Mouse (Mus musculus) central nervous system, embryonic 18 days (tissue): ENCODE data around the gene Acvr1. TPM values are rescaled to one million over a fixed set of nuclear protein-coding genes. Genes with fewer than 3 reads are reported as not detected.

Source experiments
- polyA plus RNA-seq: library from polyadenylated mRNA; depleted of rRNA; stranded (reverse); fragments of >200 nt; gene quantifications from 2 replicates; pipeline ENCODE4 v1.2.3, GENCODE M21; 2012; rRNA removed

Acvr1 gene
- 21.2 and 25.1 TPM in 2 replicates for polyA plus RNA-seq

DNA sequence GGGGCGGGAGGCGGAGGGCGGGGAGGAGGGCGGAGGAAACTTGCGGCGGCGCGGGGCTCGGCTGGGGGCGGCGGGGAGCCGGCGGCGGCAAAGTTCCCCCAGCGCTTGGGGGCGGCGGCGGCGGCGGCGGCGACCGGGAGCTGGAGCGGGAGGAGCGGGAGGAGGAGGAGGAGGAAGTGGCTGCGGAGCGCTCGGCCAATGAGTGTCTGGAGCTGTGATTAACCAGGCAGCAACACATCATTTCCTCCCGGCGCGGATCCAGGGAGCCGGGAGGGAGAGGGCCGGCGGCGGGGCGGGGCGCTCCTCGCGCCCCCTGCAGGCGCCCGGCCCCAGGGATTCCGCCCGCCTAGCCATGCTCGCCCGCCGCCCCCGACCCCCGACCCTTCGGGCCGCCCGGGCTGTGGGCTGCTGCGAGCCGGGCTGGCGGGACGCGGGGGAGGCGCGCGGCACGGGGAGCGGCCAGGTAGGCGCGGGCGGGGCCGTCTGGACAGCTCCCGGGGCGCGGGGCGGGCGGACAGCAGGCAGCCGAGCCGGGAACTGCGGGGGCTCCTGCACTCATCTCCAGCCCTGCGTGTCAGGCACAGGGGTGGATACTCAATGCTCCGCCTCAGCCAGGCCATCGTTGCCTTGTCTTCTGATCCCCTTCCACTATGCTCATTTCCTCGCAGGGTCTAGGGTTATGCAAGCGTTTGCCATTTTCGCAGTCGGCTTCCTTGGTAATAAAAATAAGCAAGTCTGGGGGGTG, at the start of gene Acvr1, which contains the start of gene Upp2:
Gene Acvr1 (minus strand): TSS at position 92 of the 745 bp plus-strand sequence.
Gene Upp2 (plus strand): TSS at position 233 of the 745 bp plus-strand sequence.

DNA sequence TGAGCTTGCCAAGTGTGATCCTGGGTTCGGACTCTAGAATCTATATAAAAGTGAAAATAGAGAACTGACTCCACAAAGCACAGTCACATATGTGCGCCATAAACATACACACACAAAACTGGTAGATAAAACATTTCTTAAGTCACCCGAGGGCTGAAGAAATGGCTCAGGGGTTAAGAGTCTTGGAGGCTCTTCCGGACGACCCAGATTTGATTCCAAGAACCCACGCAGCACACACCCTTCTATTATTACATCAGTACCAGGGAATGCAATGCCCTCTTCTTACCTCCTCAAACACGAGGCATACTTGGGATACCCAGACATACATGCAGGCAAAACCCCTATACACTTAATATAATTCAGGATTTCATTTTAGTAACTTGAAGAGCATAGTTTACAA, 97.1 kb downstream of the Acvr1 start, which contains the start of gene Gm17409:
Gene Gm17409 (plus strand): TSS at position 301 of the 400 bp plus-strand sequence.

DNA sequence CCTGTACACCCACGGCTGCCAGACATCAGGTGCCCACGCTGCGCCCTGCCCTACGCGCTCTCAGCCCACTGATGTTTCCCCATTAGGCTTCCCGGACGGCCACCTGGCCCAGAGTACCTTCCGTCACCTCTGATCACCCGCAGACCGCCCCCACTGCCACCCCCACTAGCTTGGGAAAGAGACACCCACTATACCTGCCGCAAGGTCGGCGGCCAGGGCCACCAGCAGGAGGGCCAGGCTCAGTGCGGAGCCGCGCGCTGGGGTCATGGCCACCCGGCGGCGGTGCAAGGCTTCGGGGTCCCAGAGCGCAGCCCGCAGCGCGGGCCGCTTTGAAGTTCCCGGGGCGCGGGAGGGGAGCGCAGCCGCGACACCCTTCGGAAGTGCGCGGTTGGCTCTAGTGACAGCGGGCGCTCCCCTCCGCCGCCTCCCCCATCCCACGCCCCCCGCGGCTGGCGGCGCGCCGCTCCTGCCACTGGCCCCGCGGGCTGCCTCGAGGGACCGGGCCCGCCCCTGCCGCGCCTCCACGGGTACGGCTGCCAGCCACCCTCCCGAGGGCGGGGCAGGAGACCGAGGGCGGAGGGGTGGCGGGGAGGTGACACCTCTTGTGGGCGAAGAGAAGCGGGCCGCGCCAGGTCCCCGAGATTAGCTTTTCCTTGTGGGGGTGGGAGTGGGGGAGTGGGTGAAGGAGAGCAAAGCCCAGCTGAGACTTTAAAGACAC, 209.4 kb downstream of the Acvr1 start, which contains the start of gene Acvr1c:
Gene Acvr1c (minus strand): TSS at position 482 of the 718 bp plus-strand sequence.

Other genes with a start within 250 kb of the Acvr1 start
- 0.76 and 0.84 TPM in 2 replicates for gene Acvr1c, start 209.3 kb downstream of the Acvr1 start, polyA plus RNA-seq
- gene Gm17409, start 97.0 kb downstream of the Acvr1 start, polyA plus RNA-seq = 0.08 TPM in 1 of 2 replicates, not detected in the other
- gene Upp2, start 141 bp upstream of the Acvr1 start, polyA plus RNA-seq = 21.4 and 22.6 TPM in 2 replicates